Comparison of ENCODE assay signal across 8 mouse cellular contexts in the genomic region with DNA sequence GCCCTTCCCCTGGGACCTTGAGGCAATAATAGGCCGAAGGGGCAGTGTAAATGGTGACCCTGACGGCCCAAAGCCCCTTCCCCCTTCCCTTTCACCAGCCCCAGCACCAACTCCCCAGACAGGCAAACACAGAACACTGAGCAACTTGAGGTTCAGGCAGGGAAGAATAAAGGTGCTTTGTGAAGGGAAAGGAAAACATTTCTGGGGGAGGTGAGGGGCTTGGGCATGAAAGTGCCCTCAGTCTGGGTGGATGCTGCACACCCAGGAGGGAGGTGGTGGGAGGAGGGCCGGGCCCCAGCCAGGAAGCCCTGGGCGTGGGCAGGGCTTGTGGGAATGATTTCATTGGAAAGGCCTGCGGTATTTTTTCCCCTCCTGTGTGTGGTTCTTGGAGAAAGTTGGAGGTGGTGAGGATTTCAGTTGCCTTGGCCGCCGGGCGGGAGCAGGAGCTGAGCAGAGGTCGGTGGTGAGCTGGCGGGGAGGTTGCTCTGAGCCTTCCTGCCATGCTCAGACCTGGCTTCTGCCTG. TPM values are rescaled to one million over a fixed set of nuclear protein-coding genes. Genes with fewer than 3 reads are reported as not detected.
A peak's percentile ranks its signal among the peaks of the same experiment; 100 is the strongest.
DNase-seq lines count a peak whose midpoint lies in the region; ATAC-seq and TF ChIP-seq lines count a peak whose summit lies in the region.

No protein-coding gene starts in this region.

- no peak for ATAC-seq in hindbrain, embryonic 11.5 days (ENCODE audit: low FRiP score)

- TF ChIP-seq CTCF in gastrocnemius, adult 2 months (IDR thresholded peaks at IDR 0.05) = no peak

- no peaks in the 10 kb centered on the region for H3K9me3 ChIP-seq in hindbrain, embryonic 11.5 days (ENCODE audit: control insufficient read depth, low read length)

- H3K27ac ChIP-seq in gastrocnemius, adult 2 months = peak overlapping the region; percentile 77
- peak overlapping the region; percentile 58; the same call in 1 of the 2 replicates for H3K27ac ChIP-seq in hindbrain, embryonic 11.5 days (ENCODE audit: low read depth, low read length)

- intact Hi-C loops in gastrocnemius, adult 2 months (cut with DNase I) = no loop called here

- H3K4me2 ChIP-seq in hindbrain, embryonic 11.5 days (replicated peaks; ENCODE audit: low read depth, low read length) = no peak overlapping the region

- H3K36me3 ChIP-seq in hindbrain, embryonic 11.5 days (ENCODE audit: control insufficient read depth, insufficient read depth, low read length) = no peaks in the 10 kb centered on the region

- no peaks in the 10 kb centered on the region; the same call in 1 of the 2 replicates for H3K4me1 ChIP-seq in hindbrain, embryonic 11.5 days (replicated peaks; ENCODE audit: control insufficient read depth, insufficient read depth, low read length)

- peak overlapping the region; percentile 50 for H3K4me3 ChIP-seq in gastrocnemius, adult 2 months
- H3K4me3 ChIP-seq in hindbrain, embryonic 11.5 days (ENCODE audit: low read depth, low read length) = no peak overlapping the region

- H3K9ac ChIP-seq in hindbrain, embryonic 11.5 days (ENCODE audit: low read depth, low read length) = no peak overlapping the region

- 51% methylated on average over 9 of the region's 10 CpGs for WGBS in hindbrain, embryonic 11.5 days

- peak; percentile 56 for DNase-seq in gastrocnemius, adult 2 months
- DNase-seq in gastrocnemius, adult 18-20 months (ENCODE audit: low spot score) = no peak
- DNase-seq in urinary bladder, postnatal 25 days (ENCODE audit: low spot score) = peak; percentile 8
- no peak for DNase-seq in urinary bladder, postnatal 36 days (ENCODE audit: low spot score in 2 of 2)
- DNase-seq in hindbrain, embryonic 11.5 days (ENCODE audit: low spot score) = peak; percentile 45
- peak; percentile 20 for DNase-seq in ovary, postnatal 36 days (ENCODE audit: low spot score)
- DNase-seq in cerebellum, postnatal 10 days = no peak
- DNase-seq in layer of hippocampus, adult 11-12 months (ENCODE audit: low spot score) = no peak

- no peaks in the 10 kb centered on the region for H3K27me3 ChIP-seq in hindbrain, embryonic 11.5 days (ENCODE audit: control insufficient read depth, insufficient read depth, low read length)

RNA-seq across cellular contexts. Expression of gene Psmd7, which starts 43.6 kb away (rescaled TPM):
- 100 to 1,000 TPM; 142 to 160 TPM for total RNA-seq in gastrocnemius, adult 2 months (2021)
- 100 to 1,000 TPM; 151 to 163 TPM for total RNA-seq in gastrocnemius, adult 18-20 months (2021)
- polyA plus RNA-seq in hindbrain, embryonic 11.5 days (2014; fragmentation: Nextera tagmentation; extraction: Ambion mirVana) = 321 and 323 TPM in 2 replicates

Comparison
In these comparisons a context has a peak if more than half of its experiments do, and no peak if none do; other contexts are left out.
1. DNase-seq: peak in gastrocnemius, adult 2 months (single experiment), urinary bladder, postnatal 25 days (single experiment), hindbrain, embryonic 11.5 days (single experiment) and ovary, postnatal 36 days (single experiment); none in gastrocnemius, adult 18-20 months (single experiment), urinary bladder, postnatal 36 days (0 of 2), cerebellum, postnatal 10 days (0 of 2) and layer of hippocampus, adult 11-12 months (single experiment).